ENCODE assay signal across 19 mouse cellular contexts in the genomic region with DNA sequence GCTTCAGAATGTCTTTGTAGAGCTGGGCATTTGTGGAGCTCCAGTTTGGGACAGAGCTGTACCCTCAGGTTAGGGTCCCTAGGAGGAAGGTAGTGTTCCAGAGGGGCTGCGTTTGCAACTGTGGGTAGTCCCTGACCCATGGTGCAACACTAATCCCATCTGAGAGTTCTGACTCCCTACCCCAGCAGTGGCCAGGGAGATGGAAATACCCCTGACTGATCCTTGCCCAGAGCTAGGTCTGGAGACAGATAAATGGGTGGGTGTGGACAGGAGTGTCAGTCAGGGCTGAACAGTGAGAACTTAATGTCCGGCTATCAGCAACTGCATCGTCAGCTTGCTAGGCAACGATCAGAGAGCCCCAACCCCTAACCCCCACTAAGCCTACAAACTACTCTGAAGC.
"Had no signal": no experiment of that assay in that cellular context is flagged by ENCODE, and none has a peak within 500 bp of the region (broad histone marks: within the 10 kb centered on the region; RNA-seq: fewer than 3 reads in every experiment).

No protein-coding gene starts in this region.

- H3K27ac ChIP-seq: kidney, postnatal 0 days; layer of hippocampus, adult 2 months; limb, embryonic 10.5 days; limb, embryonic 13.5 days; liver, embryonic 15.5 days; neural tube, embryonic 12.5 days; neural tube, embryonic 15.5 days; stomach, embryonic 15.5 days had no signal

- H3K4me2 ChIP-seq: midbrain, embryonic 11.5 days had no signal

- H3K4me3 ChIP-seq: layer of hippocampus, adult 2 months; liver, embryonic 15.5 days; neural tube, embryonic 12.5 days; neural tube, embryonic 15.5 days; stomach, embryonic 15.5 days had no signal

- H3K36me3 ChIP-seq: limb, embryonic 10.5 days; limb, embryonic 13.5 days; liver, embryonic 15.5 days; stomach, embryonic 15.5 days had no signal

- DNase-seq: layer of hippocampus, adult 9-11 months; liver; lung, adult 2 months; lung, postnatal 14 days; lung, postnatal 4 days; midbrain, embryonic 14.5 days; right cerebral cortex, adult 18-20 months; right cerebral cortex, postnatal 14 days; right cerebral cortex, postnatal 4 days; thymus, adult 2 months had no signal

- H3K9ac ChIP-seq: limb, embryonic 13.5 days; liver, embryonic 15.5 days; neural tube, embryonic 12.5 days; neural tube, embryonic 15.5 days; stomach, embryonic 15.5 days had no signal

- H3K9me3 ChIP-seq: limb, embryonic 10.5 days; limb, embryonic 13.5 days; liver, embryonic 15.5 days; neural tube, embryonic 12.5 days; neural tube, embryonic 15.5 days; stomach, embryonic 15.5 days had no signal
